Mouse (Mus musculus): Measurements from ENCODE around the gene Cp. TPM values are rescaled to one million over a fixed set of nuclear protein-coding genes. Genes with fewer than 3 reads are reported as not detected.
"Not testable (repeated sequence)": the region's sequence is repeated elsewhere in the genome, so short reads cannot be mapped to it uniquely, and the experiment has no call there.

Cp gene
- polyA plus RNA-seq, 1 experiment from 2014 or later, result 1.3 TPM

DNA sequence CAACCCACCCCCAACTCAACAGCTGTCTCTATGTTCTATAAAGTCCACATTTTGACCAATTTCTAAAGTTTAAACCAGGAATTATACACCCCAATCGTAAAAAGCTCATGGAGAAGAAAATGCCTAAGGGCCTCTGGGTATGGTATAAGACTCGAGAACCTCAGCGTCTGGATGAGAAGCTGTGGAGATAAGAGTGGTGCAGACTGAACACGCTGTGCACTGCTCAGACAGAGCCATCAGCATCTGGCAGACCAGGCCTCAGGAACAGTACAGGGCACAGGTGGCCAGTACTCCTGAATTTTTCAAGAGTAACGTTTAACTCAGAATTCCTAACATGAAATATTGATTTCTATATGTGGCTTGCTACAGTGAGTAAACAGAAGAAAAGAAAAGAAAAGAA lies 50.9 kb downstream of the Cp start:
- Histone ChIP-seq H3K27me3 (no peaks in the 10 kb centered on the region), H3K4me1 (peaks cover 6% of the 10 kb centered on the region), H3K9ac (no peak overlapping the region), H3K27ac (no peak overlapping the region), H3K9me3 (no peaks in the 10 kb centered on the region), H3K36me3 (peaks cover 9% of the 10 kb centered on the region; the same call in 1 of the 2 replicates), H3K4me2 (no peak overlapping the region), H3K4me3 (no peak overlapping the region)
- 52% methylated on average over 5 of the region's 5 CpGs for WGBS
- no peak for ATAC-seq (ENCODE audit: insufficient number of reproducible peaks, low FRiP score, low TSS enrichment, low read depth)

DNA sequence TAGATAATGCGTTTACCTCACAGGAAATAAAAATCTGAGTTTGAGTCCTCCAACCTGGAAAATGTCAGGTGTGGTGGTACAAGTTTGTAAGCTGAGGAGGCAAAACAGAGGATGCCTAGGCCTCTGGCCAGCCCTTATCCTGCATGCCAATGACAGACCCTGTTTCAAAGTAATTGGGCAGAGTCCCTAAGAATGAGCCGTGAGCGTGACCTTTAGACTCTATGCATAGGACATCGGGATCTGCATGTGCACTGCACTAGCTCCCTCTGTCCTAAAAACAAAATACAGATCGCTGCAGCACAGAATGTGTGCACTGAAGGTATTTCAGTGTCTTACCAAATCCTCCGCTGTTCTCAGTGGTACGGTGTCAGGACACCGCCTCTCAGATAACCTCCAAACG lies 53.6 kb downstream of the Cp start:
- no peaks in the 10 kb centered on the region for H3K27me3 ChIP-seq
- no peaks in the 10 kb centered on the region for H3K9me3 ChIP-seq
- H3K4me1 ChIP-seq, result peaks cover 8% of the 10 kb centered on the region
- H3K9ac ChIP-seq, result no peak overlapping the region
- ATAC-seq (ENCODE audit: insufficient number of reproducible peaks, low FRiP score, low TSS enrichment, low read depth), result no peak
- H3K36me3 ChIP-seq, result peaks cover 10% of the 10 kb centered on the region
- H3K27ac ChIP-seq, result peak overlapping the region; percentile 79
- 77% methylated on average over 9 of the region's 9 CpGs for WGBS
- no peak overlapping the region for H3K4me3 ChIP-seq
- H3K4me2 ChIP-seq, result no peak overlapping the region

DNA sequence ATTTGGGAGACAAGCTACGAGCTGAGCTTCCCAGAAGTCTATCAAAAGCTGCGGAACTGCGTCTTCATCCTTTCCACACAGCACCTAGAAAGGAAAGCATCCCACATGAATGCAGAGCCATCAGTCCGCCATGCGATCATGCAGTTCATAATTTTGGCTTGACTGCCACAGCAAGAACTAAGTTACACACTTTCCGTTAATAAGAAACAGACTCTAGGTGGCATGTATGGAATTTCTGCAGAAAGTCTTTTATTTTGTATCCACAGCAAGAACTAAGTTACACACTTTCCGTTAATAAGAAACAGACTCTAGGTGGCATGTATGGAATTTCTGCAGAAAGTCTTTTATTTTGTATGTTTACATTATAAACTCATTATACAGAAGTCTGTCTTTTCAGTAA lies 54.1 kb downstream of the Cp start:
- not testable (repeated sequence) for H3K4me2 ChIP-seq; H3K27me3 ChIP-seq; ATAC-seq (ENCODE audit: insufficient number of reproducible peaks, low FRiP score, low TSS enrichment, low read depth); H3K4me3 ChIP-seq; H3K9ac ChIP-seq; H3K9me3 ChIP-seq; H3K4me1 ChIP-seq
- Histone ChIP-seq H3K36me3 (peaks cover 14% of the 10 kb centered on the region), H3K27ac (peak overlapping the region; percentile 79)
- 34% methylated on average over 7 of the region's 7 CpGs for WGBS

DNA sequence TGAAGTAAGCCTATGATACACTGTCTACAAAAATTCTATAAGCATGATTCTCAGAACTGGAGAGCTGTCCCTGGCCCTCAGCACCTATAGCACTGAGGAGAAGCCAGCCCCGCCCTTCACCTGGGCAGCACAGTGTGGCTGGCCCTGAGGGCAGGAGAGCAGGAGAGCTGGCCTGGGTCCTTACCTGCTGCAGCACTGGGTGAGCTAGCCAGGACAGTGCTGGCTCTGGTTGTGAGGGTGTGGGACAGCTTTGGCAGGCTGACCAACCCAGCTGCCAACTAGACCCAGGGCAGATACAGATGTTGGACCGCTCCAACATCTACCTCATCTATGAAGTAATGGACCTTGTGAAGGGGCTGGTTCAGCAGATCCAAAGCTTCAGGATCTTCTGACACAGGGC lies 57.6 kb downstream of the Cp start:
- H3K9ac ChIP-seq, result no peak overlapping the region
- H3K4me1 ChIP-seq, result peaks cover 8% of the 10 kb centered on the region
- no peak overlapping the region for H3K27ac ChIP-seq
- ATAC-seq (ENCODE audit: insufficient number of reproducible peaks, low FRiP score, low TSS enrichment, low read depth), result peak; percentile 55; the same call in 1 of the 2 replicates
- H3K4me3 ChIP-seq, result no peak overlapping the region
- no peak overlapping the region for H3K4me2 ChIP-seq
- H3K9me3 ChIP-seq, result no peaks in the 10 kb centered on the region
- H3K36me3 ChIP-seq, result peaks cover 11% of the 10 kb centered on the region
- H3K27me3 ChIP-seq, result no peaks in the 10 kb centered on the region
- WGBS, result 88% methylated on average over 2 of the region's 2 CpGs

DNA sequence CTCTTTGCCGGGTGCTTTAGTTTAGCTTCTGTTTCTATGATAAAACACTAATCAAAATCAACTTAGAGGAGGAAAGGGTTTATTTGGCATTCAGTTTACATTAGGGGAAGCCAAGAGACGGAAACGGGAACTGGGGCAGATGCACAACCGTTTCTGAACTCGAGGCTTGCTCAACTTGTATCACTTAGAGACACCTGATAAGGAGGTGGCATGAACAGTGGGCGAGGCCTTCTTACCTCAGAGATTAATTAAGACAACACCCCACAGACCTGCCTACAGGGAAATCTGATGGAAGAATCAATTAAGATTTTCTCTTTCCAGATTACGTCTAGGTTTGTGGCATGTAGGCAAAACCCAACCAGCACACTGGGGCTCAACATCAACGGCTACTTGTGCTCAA lies 61.2 kb downstream of the Cp start:
- Histone ChIP-seq H3K27ac (no peak overlapping the region), H3K36me3 (peaks cover 22% of the 10 kb centered on the region), H3K4me2 (no peak overlapping the region), H3K9ac (no peak overlapping the region), H3K9me3 (no peaks in the 10 kb centered on the region), H3K4me1 (0 out of 2 replicates have a peak, but pooled peaks cover 2% of the 10 kb centered on the region), H3K27me3 (no peaks in the 10 kb centered on the region), H3K4me3 (no peak overlapping the region)
- no peak for ATAC-seq (ENCODE audit: insufficient number of reproducible peaks, low FRiP score, low TSS enrichment, low read depth)
- WGBS, result 85% methylated on average over 8 of the region's 8 CpGs

DNA sequence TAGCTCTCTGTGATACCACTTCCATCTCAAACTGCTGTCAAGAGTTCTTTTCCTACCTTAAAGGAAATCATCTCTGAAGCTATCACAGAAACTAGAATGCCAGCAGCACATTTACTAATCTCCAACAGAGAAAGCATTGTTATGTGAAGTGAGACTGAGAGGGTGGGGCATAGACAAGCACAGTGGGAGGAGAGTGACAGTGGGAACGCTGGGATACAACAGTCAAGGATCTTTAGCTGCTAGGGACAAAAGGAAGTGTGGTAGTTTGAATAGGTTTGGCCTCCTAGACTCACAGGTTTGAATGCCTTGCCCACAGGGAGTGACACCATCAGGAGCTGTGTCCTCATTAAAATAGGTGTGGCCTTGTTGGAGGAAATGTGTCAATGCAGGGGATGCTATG lies 67.0 kb downstream of the Cp start:
- Histone ChIP-seq H3K9me3 (no peaks in the 10 kb centered on the region), H3K27me3 (no peaks in the 10 kb centered on the region), H3K4me1 (no peaks in the 10 kb centered on the region), H3K4me3 (no peak overlapping the region), H3K27ac (no peak overlapping the region), H3K4me2 (no peak overlapping the region), H3K36me3 (peaks cover 45% of the 10 kb centered on the region), H3K9ac (no peak overlapping the region)
- ATAC-seq (ENCODE audit: insufficient number of reproducible peaks, low FRiP score, low TSS enrichment, low read depth), result no peak
- 63% methylated on average over 1 of the region's 1 CpGs for WGBS

DNA sequence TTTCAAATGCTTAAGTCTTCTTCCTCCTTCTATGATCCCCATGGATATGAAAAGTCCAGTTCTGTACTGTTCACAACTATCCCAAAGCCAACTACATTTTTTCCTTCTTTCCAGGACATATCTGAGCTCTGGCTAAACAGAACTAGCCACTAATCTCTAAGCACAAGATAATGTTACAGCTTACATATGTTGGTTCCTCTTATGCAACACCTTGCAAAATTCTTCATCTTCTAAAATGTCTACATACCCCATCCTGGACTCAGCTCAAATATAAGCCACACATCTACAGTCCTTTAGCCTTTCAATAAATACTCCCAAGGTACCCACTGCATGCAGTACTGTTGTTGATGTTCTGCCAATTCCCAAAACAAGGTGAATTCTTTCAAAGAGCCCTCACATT lies 69.6 kb downstream of the Cp start:
- Histone ChIP-seq H3K27me3 (no peaks in the 10 kb centered on the region), H3K4me2 (no peak overlapping the region), H3K36me3 (peaks cover 39% of the 10 kb centered on the region), H3K4me3 (no peak overlapping the region), H3K4me1 (no peaks in the 10 kb centered on the region), H3K9ac (no peak overlapping the region), H3K9me3 (no peaks in the 10 kb centered on the region), H3K27ac (no peak overlapping the region)
- no peak for ATAC-seq (ENCODE audit: insufficient number of reproducible peaks, low FRiP score, low TSS enrichment, low read depth)

DNA sequence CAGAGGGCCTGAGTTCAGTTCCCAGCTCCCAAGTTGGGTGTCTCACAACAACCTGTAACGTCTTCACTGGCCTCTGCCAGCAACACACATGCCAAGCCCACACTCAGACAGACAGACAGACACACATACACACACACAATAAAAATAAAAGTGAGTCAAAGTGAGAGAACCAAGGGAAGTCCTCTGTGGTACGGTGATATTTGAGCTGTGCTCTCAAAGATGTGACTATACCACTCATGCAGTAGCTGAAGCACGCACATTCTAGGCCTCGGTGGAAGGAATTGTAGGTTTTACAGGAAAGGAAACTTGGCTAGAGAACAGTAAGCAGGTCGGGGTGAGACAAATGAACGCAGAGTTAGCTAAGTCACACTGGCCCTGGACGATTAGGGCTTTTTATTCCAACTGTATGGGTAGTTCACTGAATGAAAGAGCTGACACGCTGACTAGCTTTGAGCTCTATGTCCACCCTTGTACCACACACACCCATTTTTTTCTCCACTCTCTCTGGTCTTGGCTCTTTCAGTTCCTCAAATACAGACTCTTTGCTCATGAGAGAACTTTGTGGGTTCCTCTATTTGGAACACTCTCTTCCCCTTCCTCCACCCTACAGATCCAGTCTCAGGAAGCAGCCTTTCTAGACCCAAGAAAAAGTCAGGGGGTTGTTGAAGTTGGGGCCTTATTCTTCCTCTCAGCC lies 70.3 kb downstream of the Cp start:
- no peak for ATAC-seq (ENCODE audit: insufficient number of reproducible peaks, low FRiP score, low TSS enrichment, low read depth)
- Histone ChIP-seq H3K36me3 (peaks cover 38% of the 10 kb centered on the region), H3K4me2 (no peak overlapping the region), H3K4me3 (no peak overlapping the region), H3K27ac (no peak overlapping the region), H3K9ac (no peak overlapping the region), H3K27me3 (no peaks in the 10 kb centered on the region), H3K4me1 (no peaks in the 10 kb centered on the region), H3K9me3 (no peaks in the 10 kb centered on the region)
- 82% methylated on average over 8 of the region's 8 CpGs for WGBS

DNA sequence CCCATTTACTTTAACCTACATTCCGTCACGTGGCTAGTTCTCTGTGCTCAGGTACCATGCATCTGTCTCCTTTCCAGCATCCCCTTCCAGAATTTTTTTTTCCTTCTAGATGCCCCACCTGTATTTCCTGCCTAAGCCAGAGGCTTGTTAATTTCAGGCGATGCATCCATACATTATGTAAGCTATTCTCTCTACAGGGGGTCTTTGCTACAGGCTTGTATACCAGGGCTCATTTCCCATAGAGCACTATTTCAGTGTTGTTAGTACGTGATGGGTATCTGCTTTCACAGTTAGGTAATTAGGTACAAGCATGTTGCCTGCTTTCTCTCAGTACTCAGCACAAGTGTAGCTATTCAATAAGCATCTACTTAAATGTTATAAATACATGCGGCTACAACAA lies 70.9 kb downstream of the Cp start:
- Histone ChIP-seq H3K9me3 (no peaks in the 10 kb centered on the region), H3K4me2 (no peak overlapping the region), H3K4me1 (no peaks in the 10 kb centered on the region), H3K4me3 (no peak overlapping the region), H3K9ac (no peak overlapping the region), H3K27me3 (no peaks in the 10 kb centered on the region), H3K27ac (no peak overlapping the region), H3K36me3 (peaks cover 31% of the 10 kb centered on the region)
- no peak for ATAC-seq (ENCODE audit: insufficient number of reproducible peaks, low FRiP score, low TSS enrichment, low read depth)
- WGBS, result 82% methylated on average over 5 of the region's 5 CpGs

DNA sequence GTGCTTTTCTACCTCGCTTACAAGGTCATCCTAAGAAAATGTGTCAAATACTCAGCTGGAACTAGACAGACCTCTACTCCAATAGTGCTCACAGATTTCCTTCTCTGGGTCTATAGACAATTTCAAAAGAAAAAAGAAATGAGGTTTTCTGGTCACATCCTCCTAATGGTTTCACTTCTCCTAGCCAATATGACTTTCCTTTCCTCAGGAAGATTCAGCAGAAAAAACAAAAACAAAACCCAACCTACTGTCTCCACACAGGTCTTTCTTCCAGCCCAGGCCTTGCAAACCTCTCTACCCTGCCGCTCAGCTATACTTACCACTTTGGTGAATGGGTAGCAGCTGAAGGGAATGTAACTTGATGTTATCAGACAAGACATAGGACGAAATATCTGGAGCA lies 71.8 kb downstream of the Cp start:
- 92% methylated on average over 3 of the region's 3 CpGs for WGBS
- Histone ChIP-seq H3K9ac (no peak overlapping the region), H3K36me3 (peaks cover 31% of the 10 kb centered on the region), H3K9me3 (no peaks in the 10 kb centered on the region), H3K4me3 (no peak overlapping the region), H3K27me3 (no peaks in the 10 kb centered on the region), H3K27ac (no peak overlapping the region), H3K4me2 (no peak overlapping the region), H3K4me1 (0 out of 2 replicates have a peak, but pooled peaks cover 3% of the 10 kb centered on the region)
- ATAC-seq (ENCODE audit: insufficient number of reproducible peaks, low FRiP score, low TSS enrichment, low read depth), result no peak

DNA sequence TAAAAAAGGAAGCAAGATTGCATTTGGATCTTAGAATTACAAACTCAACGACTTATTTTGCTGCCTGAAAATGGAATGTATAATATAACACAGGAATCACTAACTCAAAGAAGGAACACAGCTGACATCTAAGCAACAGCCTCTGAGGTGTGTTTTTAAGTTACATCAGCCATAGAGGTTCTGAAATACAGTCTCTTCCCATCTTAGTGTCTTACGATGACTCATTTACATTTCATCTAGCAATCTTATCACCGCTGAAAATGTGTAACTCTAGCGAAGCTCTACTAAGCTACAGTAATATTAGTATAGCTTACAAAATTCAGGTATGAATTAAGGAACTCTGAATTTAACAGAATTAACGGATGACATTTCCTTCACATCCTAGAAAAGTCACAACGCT lies 74.0 kb downstream of the Cp start:
- Histone ChIP-seq H3K27ac (no peak overlapping the region), H3K4me1 (peaks cover 9% of the 10 kb centered on the region), H3K27me3 (no peaks in the 10 kb centered on the region), H3K9ac (no peak overlapping the region), H3K9me3 (no peaks in the 10 kb centered on the region), H3K36me3 (peaks cover 17% of the 10 kb centered on the region), H3K4me3 (no peak overlapping the region), H3K4me2 (no peak overlapping the region)
- WGBS, result 90% methylated on average over 6 of the region's 6 CpGs
- ATAC-seq (ENCODE audit: insufficient number of reproducible peaks, low FRiP score, low TSS enrichment, low read depth), result no peak

DNA sequence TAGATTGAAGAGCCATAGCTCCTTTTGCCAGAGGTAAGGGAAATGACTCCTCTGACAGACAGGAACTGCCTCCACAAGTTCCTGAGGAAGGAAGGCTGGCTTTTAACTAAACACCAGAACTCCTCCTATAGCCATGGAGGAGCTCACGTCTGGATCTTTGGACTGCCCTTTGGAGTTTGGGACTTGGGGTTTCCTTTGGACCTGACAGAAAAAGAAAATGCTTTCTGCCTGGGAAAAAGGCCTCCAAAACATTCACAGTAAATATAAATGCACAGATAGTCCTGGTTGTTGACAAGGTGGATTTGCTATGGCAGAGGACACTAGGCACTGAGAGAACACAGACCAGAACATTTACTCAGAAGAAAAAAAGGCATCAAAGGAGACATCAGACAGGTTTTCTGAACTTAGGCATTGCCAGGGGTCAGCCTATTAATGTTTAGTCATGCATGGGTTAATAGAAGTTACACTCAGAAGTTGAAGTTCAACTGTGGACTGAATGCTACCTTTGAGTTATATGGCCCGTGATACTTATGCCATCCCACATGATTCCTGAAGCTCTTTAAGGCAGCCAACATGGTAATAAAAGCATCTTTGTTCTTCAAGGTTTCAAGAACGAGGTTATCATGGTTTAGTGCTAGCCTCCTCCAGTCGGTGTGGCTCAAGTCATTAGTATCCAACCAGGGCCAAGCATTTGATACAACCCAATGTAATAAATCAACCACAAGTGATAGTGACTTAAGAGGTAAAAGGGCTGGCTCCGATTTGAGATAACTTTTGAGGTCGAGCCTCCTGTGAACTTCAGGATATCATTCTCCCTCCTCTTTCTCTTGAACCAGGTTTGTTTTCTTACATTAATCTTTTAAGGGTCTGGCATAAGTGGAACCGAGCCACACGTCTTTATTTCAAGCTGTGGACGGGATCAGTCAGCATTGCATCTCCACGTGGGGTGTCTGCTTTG lies 77.2 kb downstream of the Cp start:
- peak overlapping the region; percentile 70 for H3K4me2 ChIP-seq
- no peaks in the 10 kb centered on the region for H3K36me3 ChIP-seq
- H3K4me3 ChIP-seq, result peak overlapping the region; percentile 95
- no peaks in the 10 kb centered on the region for H3K9me3 ChIP-seq
- H3K27ac ChIP-seq, result peak overlapping the region; percentile 69; the same call in 1 of the 2 replicates
- no peak for ATAC-seq (ENCODE audit: insufficient number of reproducible peaks, low FRiP score, low TSS enrichment, low read depth)
- 16% methylated on average over 10 of the region's 10 CpGs for WGBS
- peaks cover 9% of the 10 kb centered on the region for H3K4me1 ChIP-seq
- no peak overlapping the region for H3K9ac ChIP-seq
- no peaks in the 10 kb centered on the region for H3K27me3 ChIP-seq

Measured in limb, embryonic 15.5 days (tissue).